Mouse (Mus musculus): ENCODE data around the gene Mob1b. TPM values are rescaled to one million over a fixed set of nuclear protein-coding genes. Genes with fewer than 3 reads are reported as not detected.

The Mob1b gene
- polyA plus RNA-seq, 1 experiment = 22.6 TPM

DNA sequence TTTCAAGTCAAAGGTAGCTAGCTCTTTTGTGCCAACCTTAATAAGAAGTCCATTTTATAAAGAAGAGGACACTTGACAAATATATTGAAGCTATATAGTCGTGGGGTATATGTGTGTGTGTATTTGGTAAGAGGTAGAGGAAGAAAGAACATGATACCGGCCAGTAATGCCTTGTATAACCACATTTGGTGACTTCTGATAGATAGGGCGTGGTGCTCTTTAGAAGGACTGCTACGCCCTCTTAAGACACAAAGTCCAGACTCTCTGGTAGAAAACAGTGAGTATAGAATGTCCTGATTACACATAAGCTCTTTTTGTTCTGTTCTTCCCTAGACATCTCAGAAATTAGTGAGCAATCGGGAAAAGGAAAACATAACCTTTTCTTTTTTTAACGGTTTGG is 47.5 kb downstream of the Mob1b start:
- TF ChIP-seq CTCF (IDR thresholded peaks at IDR 0.05; ENCODE audit: low read depth, low read length) (no peak), EP300 (IDR thresholded peaks at IDR 0.05; ENCODE audit: insufficient read depth, low read depth, low read length) (no peak), POLR2A (IDR thresholded peaks at IDR 0.05; ENCODE audit: insufficient read depth, low read length) (no peak)
- Histone ChIP-seq H3K36me3 (ENCODE audit: control insufficient read depth, insufficient read depth, low read length, poor library complexity, severe bottlenecking) (peaks cover 26% of the 10 kb centered on the region), H3K9ac (ENCODE audit: low read depth, poor library complexity, severe bottlenecking) (no peak overlapping the region), H3K4me1 (ENCODE audit: control insufficient read depth, insufficient read depth, low read length) (peaks cover 5% of the 10 kb centered on the region), H3K27ac (ENCODE audit: insufficient read depth, low read length) (no peak overlapping the region), H3K4me3 (ENCODE audit: low read depth, low read length) (no peak overlapping the region), H3K27me3 (ENCODE audit: control insufficient read depth, insufficient read depth, low read length, poor library complexity, severe bottlenecking) (no peaks in the 10 kb centered on the region), H3K9me3 (replicated peaks; ENCODE audit: control insufficient read depth, insufficient read depth, low read length, poor library complexity, severe bottlenecking) (no peaks in the 10 kb centered on the region)

DNA sequence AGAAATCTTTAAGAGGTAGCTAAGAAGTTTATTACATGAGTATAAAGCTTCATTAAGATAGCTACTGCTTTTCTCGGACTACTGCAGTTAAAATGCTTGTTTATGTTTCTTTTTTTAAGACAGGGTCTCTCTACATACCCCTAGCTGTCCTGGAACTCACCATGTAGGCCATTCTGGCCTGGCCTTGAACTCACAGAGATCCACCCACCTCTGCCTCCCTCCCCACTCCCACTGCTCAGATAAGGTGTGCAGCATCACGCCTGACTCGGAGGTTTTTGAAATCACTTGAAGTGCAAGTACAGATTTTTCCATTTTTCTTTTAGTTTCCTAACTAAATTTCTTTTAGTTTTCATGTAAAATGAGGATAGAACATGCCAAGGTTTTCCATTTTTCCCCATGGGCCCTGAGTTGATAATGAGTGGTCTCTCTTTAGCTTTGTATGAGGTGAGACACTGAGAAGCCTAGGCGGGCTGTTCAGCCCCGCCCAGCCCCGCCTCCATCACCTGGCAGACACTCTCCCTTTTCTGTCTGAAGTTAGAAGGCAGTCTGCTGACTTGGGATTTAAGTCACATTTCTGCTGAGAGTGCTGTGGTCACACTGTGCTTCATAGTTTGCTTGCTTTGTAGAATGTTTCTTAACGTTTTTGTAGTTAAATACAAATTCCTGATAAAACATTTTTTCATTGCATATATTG is 61.6 kb downstream of the Mob1b start:
- H3K36me3 ChIP-seq (ENCODE audit: control insufficient read depth, insufficient read depth, low read length, poor library complexity, severe bottlenecking) = peaks cover 38% of the 10 kb centered on the region

DNA sequence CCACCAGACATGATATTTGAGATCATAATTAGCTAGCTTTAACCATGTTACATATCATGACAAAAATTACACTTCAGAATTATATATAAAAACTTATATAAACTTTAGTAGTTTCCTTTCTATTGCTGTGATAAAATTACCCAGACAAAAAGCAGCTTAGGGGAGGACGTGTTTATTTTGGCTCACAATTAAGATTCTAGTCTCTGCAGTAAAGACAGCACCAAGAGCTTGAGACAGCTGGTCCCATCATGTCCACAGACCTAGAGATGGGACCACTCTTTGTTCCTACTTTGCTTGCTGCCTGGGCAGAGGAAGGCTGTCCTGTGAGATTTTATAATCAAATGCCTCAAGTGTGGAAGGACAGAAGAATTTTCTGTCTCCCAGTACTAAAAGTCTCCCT is 64.4 kb downstream of the Mob1b start:
- Histone ChIP-seq H3K27me3 (ENCODE audit: control insufficient read depth, insufficient read depth, low read length, poor library complexity, severe bottlenecking) (no peaks in the 10 kb centered on the region), H3K27ac (ENCODE audit: insufficient read depth, low read length) (no peak overlapping the region), H3K36me3 (ENCODE audit: control insufficient read depth, insufficient read depth, low read length, poor library complexity, severe bottlenecking) (peaks cover 20% of the 10 kb centered on the region), H3K4me3 (ENCODE audit: low read depth, low read length) (no peak overlapping the region), H3K4me1 (ENCODE audit: control insufficient read depth, insufficient read depth, low read length) (no peaks in the 10 kb centered on the region), H3K9me3 (replicated peaks; ENCODE audit: control insufficient read depth, insufficient read depth, low read length, poor library complexity, severe bottlenecking) (no peaks in the 10 kb centered on the region), H3K9ac (ENCODE audit: low read depth, poor library complexity, severe bottlenecking) (no peak overlapping the region)
- TF ChIP-seq EP300 (IDR thresholded peaks at IDR 0.05; ENCODE audit: insufficient read depth, low read depth, low read length) = no peak
- TF ChIP-seq POLR2A (IDR thresholded peaks at IDR 0.05; ENCODE audit: insufficient read depth, low read length) = no peak
- no peak for TF ChIP-seq CTCF (IDR thresholded peaks at IDR 0.05; ENCODE audit: low read depth, low read length)

More for the DNA sequence above, 61.6 kb downstream of the Mob1b start:
- Histone ChIP-seq H3K27me3 (ENCODE audit: control insufficient read depth, insufficient read depth, low read length, poor library complexity, severe bottlenecking) (no peaks in the 10 kb centered on the region), H3K4me3 (ENCODE audit: low read depth, low read length) (no peak overlapping the region), H3K9me3 (replicated peaks; ENCODE audit: control insufficient read depth, insufficient read depth, low read length, poor library complexity, severe bottlenecking) (no peaks in the 10 kb centered on the region), H3K9ac (ENCODE audit: low read depth, poor library complexity, severe bottlenecking) (no peak overlapping the region), H3K27ac (ENCODE audit: insufficient read depth, low read length) (no peak overlapping the region), H3K4me1 (ENCODE audit: control insufficient read depth, insufficient read depth, low read length) (no peaks in the 10 kb centered on the region)
- TF ChIP-seq CTCF (IDR thresholded peaks at IDR 0.05; ENCODE audit: low read depth, low read length) = no peak
- TF ChIP-seq POLR2A (IDR thresholded peaks at IDR 0.05; ENCODE audit: insufficient read depth, low read length) = no peak
- TF ChIP-seq EP300 (IDR thresholded peaks at IDR 0.05; ENCODE audit: insufficient read depth, low read depth, low read length) = no peak

DNA sequence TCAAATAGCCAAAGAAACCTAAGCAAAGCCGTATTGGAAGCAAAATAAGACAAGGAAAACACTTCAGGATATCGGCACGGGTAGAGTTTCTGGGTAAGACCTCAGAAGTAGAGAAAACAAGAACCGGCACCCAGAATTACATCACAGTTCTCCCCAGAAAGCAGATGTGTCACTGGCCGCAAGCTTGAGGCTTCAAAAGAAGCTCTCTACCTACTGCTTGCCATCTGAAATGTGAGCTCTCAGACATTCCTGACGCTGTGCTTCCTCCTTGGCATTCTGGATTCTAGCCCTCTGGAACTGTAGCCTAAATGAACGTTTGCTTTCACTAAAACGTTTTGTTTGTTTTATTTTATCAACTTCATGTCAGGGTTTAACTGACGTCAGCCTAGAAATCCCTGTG is 70.0 kb downstream of the Mob1b start:
- H3K4me3 ChIP-seq (ENCODE audit: low read depth, low read length) = no peak overlapping the region
- no peaks in the 10 kb centered on the region for H3K27me3 ChIP-seq (ENCODE audit: control insufficient read depth, insufficient read depth, low read length, poor library complexity, severe bottlenecking)
- TF ChIP-seq EP300 (IDR thresholded peaks at IDR 0.05; ENCODE audit: insufficient read depth, low read depth, low read length) = no peak
- TF ChIP-seq CTCF (IDR thresholded peaks at IDR 0.05; ENCODE audit: low read depth, low read length) = no peak
- TF ChIP-seq POLR2A (IDR thresholded peaks at IDR 0.05; ENCODE audit: insufficient read depth, low read length) = no peak
- H3K9ac ChIP-seq (ENCODE audit: low read depth, poor library complexity, severe bottlenecking) = no peak overlapping the region
- no peaks in the 10 kb centered on the region for H3K4me1 ChIP-seq (ENCODE audit: control insufficient read depth, insufficient read depth, low read length)
- no peak overlapping the region for H3K27ac ChIP-seq (ENCODE audit: insufficient read depth, low read length)
- H3K9me3 ChIP-seq (replicated peaks; ENCODE audit: control insufficient read depth, insufficient read depth, low read length, poor library complexity, severe bottlenecking) = no peaks in the 10 kb centered on the region
- H3K36me3 ChIP-seq (ENCODE audit: control insufficient read depth, insufficient read depth, low read length, poor library complexity, severe bottlenecking) = peaks cover 4% of the 10 kb centered on the region; the same call in 1 of the 2 replicates

GRCm38 (mm10) chr5:88791256-88792245 is 70.9 kb downstream of the Mob1b start:
- no peaks in the 10 kb centered on the region for H3K36me3 ChIP-seq (ENCODE audit: control insufficient read depth, insufficient read depth, low read length, poor library complexity, severe bottlenecking)
- H3K9ac ChIP-seq (ENCODE audit: low read depth, poor library complexity, severe bottlenecking) = no peak overlapping the region
- no peak for TF ChIP-seq POLR2A (IDR thresholded peaks at IDR 0.05; ENCODE audit: insufficient read depth, low read length)
- TF ChIP-seq EP300 (IDR thresholded peaks at IDR 0.05; ENCODE audit: insufficient read depth, low read depth, low read length) = no peak
- peak; percentile 81 for TF ChIP-seq CTCF (IDR thresholded peaks at IDR 0.05; ENCODE audit: low read depth, low read length)
- no peak overlapping the region for H3K4me3 ChIP-seq (ENCODE audit: low read depth, low read length)
- H3K27ac ChIP-seq (ENCODE audit: insufficient read depth, low read length) = no peak overlapping the region
- H3K4me1 ChIP-seq (ENCODE audit: control insufficient read depth, insufficient read depth, low read length) = no peaks in the 10 kb centered on the region
- H3K27me3 ChIP-seq (ENCODE audit: control insufficient read depth, insufficient read depth, low read length, poor library complexity, severe bottlenecking) = no peaks in the 10 kb centered on the region
- no peaks in the 10 kb centered on the region for H3K9me3 ChIP-seq (replicated peaks; ENCODE audit: control insufficient read depth, insufficient read depth, low read length, poor library complexity, severe bottlenecking)
